In the genomic region with DNA sequence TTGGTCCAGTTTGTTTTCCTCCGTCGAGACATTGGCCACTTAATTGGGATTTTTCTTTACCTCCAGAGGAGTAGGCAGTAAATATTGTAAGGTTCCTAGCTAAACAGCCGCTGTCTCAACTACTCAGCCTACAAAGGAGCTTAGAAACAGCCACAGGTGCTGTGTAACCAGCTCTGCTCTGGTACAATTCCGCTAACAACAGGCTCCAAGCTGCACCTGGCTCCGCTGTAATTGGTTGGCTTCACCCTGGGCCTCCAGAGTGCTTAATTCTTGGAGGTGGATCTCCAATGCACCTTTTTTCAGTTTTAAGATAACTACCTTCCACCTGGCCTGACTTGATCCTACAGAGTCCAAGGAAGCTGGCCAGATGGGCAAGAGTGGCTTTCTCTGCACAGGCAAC, we compare ENCODE assay signal across 14 mouse cellular contexts. TPM values are rescaled to one million over a fixed set of nuclear protein-coding genes. Genes with fewer than 3 reads are reported as not detected.
DNase-seq lines count a peak whose midpoint lies in the region; ATAC-seq lines count a peak whose summit lies in the region.
"Had no signal": no experiment of that assay in that cellular context is flagged by ENCODE, and none has a peak within 500 bp of the region (broad histone marks: within the 10 kb centered on the region; RNA-seq: fewer than 3 reads in every experiment).

No protein-coding gene starts in this region.

- DNase-seq in forebrain, embryonic 14.5 days (ENCODE audit: low spot score), result no peak
- no peak for DNase-seq in kidney, postnatal 36 days
- DNase-seq in thymus, postnatal 10 days (ENCODE audit: low spot score in 2 of 2), result peak; percentile 62
- DNase-seq in adrenal gland, postnatal 4 days (ENCODE audit: low spot score in 2 of 2), result no peak
- DNase-seq in spleen, postnatal 36 days (ENCODE audit: low spot score in 2 of 2), result no peak
- DNase-seq: cerebellum, postnatal 25 days; liver, postnatal 0 days; spleen, adult 18-20 months had no signal

- 92% methylated on average over 5 of the region's 5 CpGs for WGBS in forebrain, embryonic 12.5 days
- 92% methylated on average over 5 of the region's 5 CpGs for WGBS in forebrain, embryonic 14.5 days
- WGBS in kidney, embryonic 16.5 days, result 79% methylated on average over 5 of the region's 5 CpGs
- WGBS in limb, embryonic 12.5 days, result 69% methylated on average over 5 of the region's 5 CpGs

- ATAC-seq in forebrain, embryonic 12.5 days (ENCODE audit: low FRiP score), result no peak
- no peak for ATAC-seq in forebrain, embryonic 14.5 days
- no peak for ATAC-seq in kidney, embryonic 16.5 days (ENCODE audit: low FRiP score, low TSS enrichment)
- ATAC-seq in limb, embryonic 12.5 days (ENCODE audit: insufficient number of reproducible peaks, insufficient read depth, low FRiP score, low TSS enrichment, low read depth), result no peak
- ATAC-seq: liver, postnatal 0 days had no signal

- no peaks in the 10 kb centered on the region for H3K27me3 ChIP-seq in forebrain, embryonic 12.5 days
- H3K27me3 ChIP-seq in forebrain, embryonic 14.5 days (replicated peaks; ENCODE audit: control insufficient read depth, insufficient read depth, low read length), result no peaks in the 10 kb centered on the region
- no peaks in the 10 kb centered on the region for H3K27me3 ChIP-seq in kidney, embryonic 16.5 days (ENCODE audit: insufficient read depth, low read length)
- H3K27me3 ChIP-seq in limb, embryonic 12.5 days, result no peaks in the 10 kb centered on the region

- peaks cover 10% of the 10 kb centered on the region for H3K4me1 ChIP-seq in forebrain, embryonic 12.5 days
- H3K4me1 ChIP-seq in forebrain, embryonic 14.5 days (ENCODE audit: control insufficient read depth, insufficient read depth, low read length), result peaks cover 3% of the 10 kb centered on the region
- H3K4me1 ChIP-seq in kidney, embryonic 16.5 days (ENCODE audit: insufficient read depth, low read length), result peaks cover 26% of the 10 kb centered on the region
- peaks cover 47% of the 10 kb centered on the region for H3K4me1 ChIP-seq in limb, embryonic 12.5 days (replicated peaks)

- H3K4me2 ChIP-seq in forebrain, embryonic 12.5 days, result no peak overlapping the region
- no peak overlapping the region for H3K4me2 ChIP-seq in forebrain, embryonic 14.5 days (ENCODE audit: low read length)
- no peak overlapping the region for H3K4me2 ChIP-seq in kidney, embryonic 16.5 days (replicated peaks; ENCODE audit: low read depth, low read length)
- H3K4me2 ChIP-seq in limb, embryonic 12.5 days, result no peak overlapping the region

- H3K9ac ChIP-seq in forebrain, embryonic 12.5 days, result no peak overlapping the region
- H3K9ac ChIP-seq in forebrain, embryonic 14.5 days (ENCODE audit: low read length), result no peak overlapping the region
- H3K9ac ChIP-seq in kidney, embryonic 16.5 days (replicated peaks; ENCODE audit: low read length), result peak overlapping the region; percentile 7; the same call in 1 of the 2 replicates
- H3K9ac ChIP-seq in limb, embryonic 12.5 days (replicated peaks), result no peak overlapping the region
- H3K9ac ChIP-seq: liver, postnatal 0 days had no signal

- H3K9me3 ChIP-seq in forebrain, embryonic 12.5 days, result no peaks in the 10 kb centered on the region
- no peaks in the 10 kb centered on the region for H3K9me3 ChIP-seq in forebrain, embryonic 14.5 days (replicated peaks; ENCODE audit: control insufficient read depth, low read length)
- no peaks in the 10 kb centered on the region for H3K9me3 ChIP-seq in kidney, embryonic 16.5 days (ENCODE audit: low read length)
- no peaks in the 10 kb centered on the region for H3K9me3 ChIP-seq in limb, embryonic 12.5 days

- peaks cover 66% of the 10 kb centered on the region for H3K36me3 ChIP-seq in forebrain, embryonic 12.5 days (replicated peaks)
- peaks cover 56% of the 10 kb centered on the region for H3K36me3 ChIP-seq in forebrain, embryonic 14.5 days (ENCODE audit: control insufficient read depth, insufficient read depth, low read length)
- H3K36me3 ChIP-seq in kidney, embryonic 16.5 days (ENCODE audit: insufficient read depth, low read length), result peaks cover 47% of the 10 kb centered on the region
- H3K36me3 ChIP-seq in limb, embryonic 12.5 days, result peaks cover 83% of the 10 kb centered on the region

- no peak overlapping the region for H3K4me3 ChIP-seq in forebrain, embryonic 12.5 days (replicated peaks)
- no peak overlapping the region for H3K4me3 ChIP-seq in forebrain, embryonic 14.5 days (ENCODE audit: low read depth, low read length)
- H3K4me3 ChIP-seq in kidney, embryonic 16.5 days (ENCODE audit: low read length), result no peak overlapping the region
- H3K4me3 ChIP-seq in limb, embryonic 12.5 days (replicated peaks), result no peak overlapping the region
- H3K4me3 ChIP-seq: erythroblast, embryonic 14.5 days had no signal

- peak overlapping the region; percentile 50; the same call in 1 of the 2 replicates for H3K27ac ChIP-seq in forebrain, embryonic 12.5 days
- no peak overlapping the region for H3K27ac ChIP-seq in forebrain, embryonic 14.5 days (ENCODE audit: low read depth, low read length)
- peak overlapping the region; percentile 75 for H3K27ac ChIP-seq in kidney, embryonic 16.5 days (ENCODE audit: low read length)
- peak overlapping the region; percentile 80 for H3K27ac ChIP-seq in limb, embryonic 12.5 days

RNA-seq across cellular contexts. Expression of a gene that starts 40.0 kb away (rescaled TPM):
- polyA plus RNA-seq in forebrain, embryonic 12.5 days (2016; fragmentation: Nextera tagmentation; extraction: Ambion mirVana), result not detected in 2 replicates
- not detected in 2 replicates for polyA plus RNA-seq in forebrain, embryonic 14.5 days (2014; fragmentation: Nextera tagmentation; extraction: Ambion mirVana)
- polyA plus RNA-seq in kidney, embryonic 16.5 days (2015; fragmentation: Nextera tagmentation; extraction: Ambion mirVana), result not detected in 2 replicates
- not detected in 2 replicates for polyA plus RNA-seq in limb, embryonic 12.5 days (2016; fragmentation: Nextera tagmentation; extraction: Ambion mirVana)
- under 1 TPM in 1 of 2 experiments, not detected in 1; 0.65 TPM for total RNA-seq in adrenal gland, postnatal 4 days (2021)
- total RNA-seq: heart, postnatal 10 days had no signal
- polyA plus RNA-seq: erythroblast, embryonic 14.5 days; large intestine, adult 2 months; liver, postnatal 0 days had no signal

RNA-seq across cellular contexts. Expression of a gene that starts 49.6 kb away (rescaled TPM):
- polyA plus RNA-seq in forebrain, embryonic 12.5 days (2016; fragmentation: Nextera tagmentation; extraction: Ambion mirVana), result 0.49 and 0.74 TPM in 2 replicates
- 0.10 and 0.11 TPM in 2 replicates for polyA plus RNA-seq in forebrain, embryonic 14.5 days (2014; fragmentation: Nextera tagmentation; extraction: Ambion mirVana)
- 1.1 and 1.5 TPM in 2 replicates for polyA plus RNA-seq in kidney, embryonic 16.5 days (2015; fragmentation: Nextera tagmentation; extraction: Ambion mirVana)
- 1.6 and 1.8 TPM in 2 replicates for polyA plus RNA-seq in limb, embryonic 12.5 days (2016; fragmentation: Nextera tagmentation; extraction: Ambion mirVana)
- 1 to 10 TPM in 1 of 2 experiments, under 1 TPM in 1; 0.22 to 1.1 TPM for total RNA-seq in adrenal gland, postnatal 4 days (2021)
- polyA plus RNA-seq: erythroblast, embryonic 14.5 days had no signal

Comparison
In these comparisons a context has a peak if more than half of its experiments do, and no peak if none do; other contexts are left out.
1. DNase-seq: peak in thymus, postnatal 10 days (2 of 2); none in forebrain, embryonic 14.5 days (single experiment), kidney, postnatal 36 days (0 of 2), adrenal gland, postnatal 4 days (0 of 2) and spleen, postnatal 36 days (0 of 2).